Mouse (Mus musculus): ENCODE measurements around the gene Ephb3. TPM values are rescaled to one million over a fixed set of nuclear protein-coding genes. Genes with fewer than 3 reads are reported as not detected.
"Not testable (repeated sequence)": the region's sequence is repeated elsewhere in the genome, so short reads cannot be mapped to it uniquely, and the experiment has no call there.

Gene Ephb3
- polyA plus RNA-seq (2014; fragmentation: Nextera tagmentation; extraction: Ambion mirVana) = 17.6 and 17.8 TPM in 2 replicates

DNA sequence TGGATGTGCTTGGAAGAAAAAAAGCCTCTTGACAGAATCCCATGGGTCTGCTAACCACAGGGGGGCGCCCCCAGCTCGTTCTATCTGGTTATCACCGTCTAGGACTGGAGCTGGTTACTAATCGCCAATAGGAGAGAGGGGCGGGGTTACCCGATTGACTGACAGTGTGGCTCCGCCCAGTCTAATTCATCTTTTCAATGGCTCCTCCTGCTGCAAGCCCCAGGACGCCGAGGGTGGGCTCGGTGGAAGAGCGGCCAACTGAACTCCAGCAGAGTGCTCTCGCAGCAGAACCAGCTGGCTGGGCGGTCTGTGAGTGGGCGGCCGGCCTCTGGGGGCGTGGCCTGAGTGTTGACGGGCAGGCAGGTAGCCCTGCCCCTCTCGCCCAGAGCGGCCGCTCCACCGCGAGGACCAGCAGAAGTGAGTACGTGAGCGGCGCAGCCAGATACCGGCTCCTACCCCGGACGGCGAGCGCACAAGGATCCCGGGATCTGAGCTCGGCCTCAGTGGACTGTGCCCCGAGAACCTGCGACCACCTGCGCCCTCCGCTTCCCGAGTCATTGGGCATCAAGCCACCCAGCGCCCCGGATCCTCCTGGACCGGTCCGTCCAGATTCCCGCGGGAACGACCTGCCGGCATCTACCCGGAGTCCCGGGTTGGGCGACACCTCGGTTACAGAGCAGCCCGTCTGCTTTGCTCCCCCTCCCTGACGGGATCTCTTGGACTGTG is at the start of gene Ephb3:
Gene Ephb3, plus strand, starts transcription at position 389 of the 726 bp plus-strand sequence.
- WGBS = 0% methylated on average over 50 of the region's 51 CpGs
- H3K36me3 ChIP-seq (ENCODE audit: control insufficient read depth, insufficient read depth, low read length) = no peaks in the 10 kb centered on the region
- DNase-seq (ENCODE audit: low spot score) (peak; percentile 99), ATAC-seq (replicated peaks; ENCODE audit: low FRiP score, low TSS enrichment, low read depth) (peak; percentile 98)
- peak within 1 kb of the TSS; percentile 90 for H3K9ac ChIP-seq (ENCODE audit: low read length)
- peak within 1 kb of the TSS; percentile 78 for H3K4me3 ChIP-seq (ENCODE audit: low read depth, low read length)
- peaks cover 35% of the 10 kb centered on the region for H3K4me1 ChIP-seq (replicated peaks; ENCODE audit: control insufficient read depth, insufficient read depth, low read length)
- H3K27me3 ChIP-seq (replicated peaks; ENCODE audit: control insufficient read depth, insufficient read depth, low read length) = no peaks in the 10 kb centered on the region
- peak within 1 kb of the TSS; percentile 83 for H3K4me2 ChIP-seq (ENCODE audit: low read length)
- H3K27ac ChIP-seq (ENCODE audit: low read depth) = peak within 1 kb of the TSS; percentile 81
- H3K9me3 ChIP-seq (ENCODE audit: control insufficient read depth, low read length) = no peaks in the 10 kb centered on the region

- not testable (repeated sequence) for H3K27me3 ChIP-seq (replicated peaks; ENCODE audit: control insufficient read depth, insufficient read depth, low read length); H3K9me3 ChIP-seq (ENCODE audit: control insufficient read depth, low read length); DNase-seq (ENCODE audit: low spot score); H3K27ac ChIP-seq (ENCODE audit: low read depth); H3K4me3 ChIP-seq (ENCODE audit: low read depth, low read length); H3K9ac ChIP-seq (ENCODE audit: low read length); ATAC-seq (replicated peaks; ENCODE audit: low FRiP score, low TSS enrichment, low read depth); H3K4me1 ChIP-seq (replicated peaks; ENCODE audit: control insufficient read depth, insufficient read depth, low read length); H3K4me2 ChIP-seq (ENCODE audit: low read length); H3K36me3 ChIP-seq (ENCODE audit: control insufficient read depth, insufficient read depth, low read length)
Measured at GRCm38 (mm10) chr16:21156261-21156660, 48.3 kb upstream of the Ephb3 start.

DNA sequence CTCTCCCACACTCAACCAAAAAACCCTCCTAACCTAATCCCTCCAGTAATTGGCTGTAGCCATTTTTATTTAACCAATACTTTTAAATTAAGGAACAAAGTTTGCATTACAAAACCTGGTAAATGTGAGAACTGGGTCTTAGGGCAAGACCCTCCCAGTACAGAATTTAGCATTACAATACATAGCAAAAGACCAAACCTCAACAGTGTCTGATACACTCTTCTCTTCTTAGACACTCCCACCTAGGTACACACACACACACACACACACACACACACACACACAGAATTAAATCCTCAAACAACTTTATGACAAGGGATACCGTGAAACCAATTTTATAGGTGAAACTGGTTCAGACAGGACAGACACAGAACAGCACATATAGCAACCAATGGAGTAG is 45.3 kb upstream of the Ephb3 start:
- not testable (repeated sequence) for ATAC-seq (replicated peaks; ENCODE audit: low FRiP score, low TSS enrichment, low read depth); H3K4me2 ChIP-seq (ENCODE audit: low read length); DNase-seq (ENCODE audit: low spot score); H3K27me3 ChIP-seq (replicated peaks; ENCODE audit: control insufficient read depth, insufficient read depth, low read length); H3K4me3 ChIP-seq (ENCODE audit: low read depth, low read length); H3K36me3 ChIP-seq (ENCODE audit: control insufficient read depth, insufficient read depth, low read length); H3K4me1 ChIP-seq (replicated peaks; ENCODE audit: control insufficient read depth, insufficient read depth, low read length); H3K9me3 ChIP-seq (ENCODE audit: control insufficient read depth, low read length); H3K9ac ChIP-seq (ENCODE audit: low read length); H3K27ac ChIP-seq (ENCODE audit: low read depth)
- 85% methylated on average over 1 of the region's 1 CpGs for WGBS

DNA sequence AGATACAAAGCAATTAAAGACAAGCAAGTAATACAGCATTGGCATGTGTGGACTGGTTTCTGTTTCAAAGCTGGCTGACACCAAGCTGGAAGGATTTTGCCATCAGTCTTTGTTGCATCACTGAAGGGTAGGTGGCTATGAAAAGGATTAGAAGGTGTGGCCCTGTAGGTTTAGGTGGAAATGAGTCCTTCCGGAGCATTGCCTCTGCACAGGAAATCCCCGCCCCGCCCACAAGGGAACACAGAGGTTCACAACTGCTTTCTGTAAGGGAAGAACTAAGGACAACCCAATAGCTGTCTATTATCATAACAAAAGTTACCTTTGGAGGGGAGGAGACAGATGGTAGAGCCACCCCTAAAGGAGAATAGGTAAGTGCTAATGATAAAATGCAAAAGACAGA is 41.1 kb upstream of the Ephb3 start:
- H3K4me3 ChIP-seq (ENCODE audit: low read depth, low read length); H3K36me3 ChIP-seq (ENCODE audit: control insufficient read depth, insufficient read depth, low read length); ATAC-seq (replicated peaks; ENCODE audit: low FRiP score, low TSS enrichment, low read depth); H3K9me3 ChIP-seq (ENCODE audit: control insufficient read depth, low read length); H3K4me2 ChIP-seq (ENCODE audit: low read length); H3K27me3 ChIP-seq (replicated peaks; ENCODE audit: control insufficient read depth, insufficient read depth, low read length); H3K9ac ChIP-seq (ENCODE audit: low read length); H3K4me1 ChIP-seq (replicated peaks; ENCODE audit: control insufficient read depth, insufficient read depth, low read length); DNase-seq (ENCODE audit: low spot score); H3K27ac ChIP-seq (ENCODE audit: low read depth): not testable (repeated sequence)
- 88% methylated on average over 3 of the region's 3 CpGs for WGBS

DNA sequence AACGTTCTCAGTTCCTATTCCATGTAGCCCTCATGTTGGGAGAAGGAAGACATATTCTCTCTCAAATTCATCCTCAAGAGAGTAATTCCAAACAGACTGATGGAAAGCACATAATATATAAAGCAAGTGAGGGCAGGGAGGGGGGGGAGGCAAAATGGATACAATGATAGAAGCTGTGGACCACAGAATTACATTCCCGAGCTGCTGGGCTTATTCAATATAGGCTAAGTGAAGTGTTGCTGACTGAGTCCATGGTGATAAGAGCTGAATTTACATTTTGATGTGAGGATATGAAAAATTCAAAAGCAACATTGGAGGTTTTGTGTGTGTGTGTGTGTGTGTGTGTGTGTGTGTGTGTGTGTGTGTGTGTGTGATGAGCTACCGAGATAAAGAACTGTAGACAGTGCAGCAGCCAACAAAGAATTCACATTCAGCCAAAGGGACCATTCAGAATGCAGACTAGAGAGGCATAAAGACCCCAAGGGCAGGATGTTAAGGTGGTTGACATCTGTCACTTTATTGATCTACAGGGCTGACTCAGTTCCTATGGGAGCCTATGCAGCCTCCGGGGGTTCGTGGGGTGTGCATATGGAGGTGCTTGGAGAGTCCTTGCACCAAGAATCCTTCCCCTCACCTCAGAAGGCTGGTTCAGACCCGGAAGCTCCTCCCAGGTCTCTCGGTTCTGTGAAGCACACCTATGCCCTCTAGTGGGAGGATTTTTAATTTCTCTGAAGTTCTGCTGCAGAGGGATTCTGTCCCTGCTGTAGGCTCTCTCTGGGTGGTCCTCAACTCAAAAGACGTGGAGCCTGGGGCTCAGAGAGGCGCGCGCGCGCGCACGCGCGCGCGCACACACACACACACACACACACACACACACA is 39.0 kb upstream of the Ephb3 start:
- not testable (repeated sequence) for H3K27me3 ChIP-seq (replicated peaks; ENCODE audit: control insufficient read depth, insufficient read depth, low read length); DNase-seq (ENCODE audit: low spot score); H3K36me3 ChIP-seq (ENCODE audit: control insufficient read depth, insufficient read depth, low read length); H3K9ac ChIP-seq (ENCODE audit: low read length); H3K4me2 ChIP-seq (ENCODE audit: low read length); H3K27ac ChIP-seq (ENCODE audit: low read depth); H3K4me3 ChIP-seq (ENCODE audit: low read depth, low read length); H3K4me1 ChIP-seq (replicated peaks; ENCODE audit: control insufficient read depth, insufficient read depth, low read length); H3K9me3 ChIP-seq (ENCODE audit: control insufficient read depth, low read length)
- WGBS = 15% methylated on average over 17 of the region's 19 CpGs
- 0 out of 2 replicates have a peak, but pooled peaks have one; percentile 47 for ATAC-seq (replicated peaks; ENCODE audit: low FRiP score, low TSS enrichment, low read depth)

GRCm38 (mm10) chr16:21168730-21169129 is 35.8 kb upstream of the Ephb3 start:
- 88% methylated on average over 13 of the region's 13 CpGs for WGBS
- DNase-seq (ENCODE audit: low spot score) = no peak
- H3K36me3 ChIP-seq (ENCODE audit: control insufficient read depth, insufficient read depth, low read length) = no peaks in the 10 kb centered on the region
- H3K4me1 ChIP-seq (replicated peaks; ENCODE audit: control insufficient read depth, insufficient read depth, low read length) = no peaks in the 10 kb centered on the region
- H3K9me3 ChIP-seq (ENCODE audit: control insufficient read depth, low read length) = 0 out of 2 replicates have a peak, but pooled peaks cover 3% of the 10 kb centered on the region
- H3K9ac ChIP-seq (ENCODE audit: low read length) = no peak overlapping the region
- no peak overlapping the region for H3K27ac ChIP-seq (ENCODE audit: low read depth)
- no peak overlapping the region for H3K4me3 ChIP-seq (ENCODE audit: low read depth, low read length)
- no peak for ATAC-seq (replicated peaks; ENCODE audit: low FRiP score, low TSS enrichment, low read depth)
- no peak overlapping the region for H3K4me2 ChIP-seq (ENCODE audit: low read length)
- H3K27me3 ChIP-seq (replicated peaks; ENCODE audit: control insufficient read depth, insufficient read depth, low read length) = no peaks in the 10 kb centered on the region

DNA sequence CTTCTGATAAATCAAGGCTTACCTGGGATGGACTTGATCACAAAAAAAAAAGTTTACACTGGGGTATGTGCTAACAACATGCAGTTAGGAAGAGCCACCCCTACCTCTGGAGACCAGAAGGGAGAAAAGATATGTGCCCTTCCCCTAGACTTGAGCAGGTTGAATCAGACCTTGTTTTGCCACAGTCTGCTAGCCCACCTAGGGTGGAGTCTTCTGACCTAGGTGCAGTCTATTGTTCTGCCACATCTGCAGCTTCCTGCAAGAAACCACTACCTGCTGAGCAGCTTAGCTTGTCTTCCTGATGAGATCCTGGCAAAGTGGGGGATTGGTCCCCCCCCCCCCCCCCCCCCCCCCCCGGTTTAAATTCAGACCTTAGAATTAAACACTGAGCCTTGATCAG is 29.3 kb upstream of the Ephb3 start:
- no peak overlapping the region for H3K4me2 ChIP-seq (ENCODE audit: low read length)
- no peak overlapping the region for H3K27ac ChIP-seq (ENCODE audit: low read depth)
- no peaks in the 10 kb centered on the region for H3K4me1 ChIP-seq (replicated peaks; ENCODE audit: control insufficient read depth, insufficient read depth, low read length)
- H3K27me3 ChIP-seq (replicated peaks; ENCODE audit: control insufficient read depth, insufficient read depth, low read length) = no peaks in the 10 kb centered on the region
- no peak for DNase-seq (ENCODE audit: low spot score)
- H3K4me3 ChIP-seq (ENCODE audit: low read depth, low read length) = no peak overlapping the region
- no peaks in the 10 kb centered on the region for H3K36me3 ChIP-seq (ENCODE audit: control insufficient read depth, insufficient read depth, low read length)
- 0 out of 2 replicates have a peak, but pooled peaks cover 3% of the 10 kb centered on the region for H3K9me3 ChIP-seq (ENCODE audit: control insufficient read depth, low read length)
- ATAC-seq (replicated peaks; ENCODE audit: low FRiP score, low TSS enrichment, low read depth) = no peak
- H3K9ac ChIP-seq (ENCODE audit: low read length) = no peak overlapping the region
- no CpG with 5 or more reads among the region's 1 CpGs for WGBS

GRCm38 (mm10) chr16:21182108-21182507 is 22.4 kb upstream of the Ephb3 start:
- Histone ChIP-seq H3K36me3 (ENCODE audit: control insufficient read depth, insufficient read depth, low read length) (no peaks in the 10 kb centered on the region), H3K27ac (ENCODE audit: low read depth) (no peak overlapping the region), H3K27me3 (replicated peaks; ENCODE audit: control insufficient read depth, insufficient read depth, low read length) (no peaks in the 10 kb centered on the region), H3K4me2 (ENCODE audit: low read length) (no peak overlapping the region), H3K4me1 (replicated peaks; ENCODE audit: control insufficient read depth, insufficient read depth, low read length) (no peaks in the 10 kb centered on the region), H3K9me3 (ENCODE audit: control insufficient read depth, low read length) (no peaks in the 10 kb centered on the region), H3K4me3 (ENCODE audit: low read depth, low read length) (no peak overlapping the region), H3K9ac (ENCODE audit: low read length) (no peak overlapping the region)
- DNase-seq (ENCODE audit: low spot score) = no peak
- 77% methylated on average over 1 of the region's 1 CpGs for WGBS
- no peak for ATAC-seq (replicated peaks; ENCODE audit: low FRiP score, low TSS enrichment, low read depth)

Data from intestine, embryonic 14.5 days (tissue).